Mouse (Mus musculus): ENCODE measurements at regions not wholly inside any gene's neighbourhood (a gene's known extent, or its start where the extent isn't known, plus 50 kb on each side); places are given as distances from the start of the nearest gene placed in this dataset.

- H3K36me3 ChIP-seq (ENCODE audit: control insufficient read depth, insufficient read depth, low read length, poor library complexity, severe bottlenecking): no peaks in the 10 kb centered on the region
- in situ Hi-C loops (cut with MboI; ENCODE audit: low sequenced_read_pairs in 2 of 2, unreplicated experiment in 2 of 2): no loop called here
- no peak for DNase-seq (ENCODE audit: low read depth, low spot score)
- no peak overlapping the region for H3K9ac ChIP-seq (ENCODE audit: insufficient read depth, low read depth, low read length, poor library complexity, severe bottlenecking)
- H3K4me3 ChIP-seq (ENCODE audit: insufficient read depth in 1 of 2, low read depth in 1 of 2, low read length in 2 of 2, poor library complexity in 1 of 2, severe bottlenecking in 1 of 2): no peak overlapping the region
- H3K27ac ChIP-seq (ENCODE audit: insufficient read depth, low read depth, low read length, poor library complexity, severe bottlenecking): no peak overlapping the region
- H3K4me1 ChIP-seq (ENCODE audit: control insufficient read depth in 2 of 2, insufficient read depth in 2 of 2, low read length in 2 of 2, poor library complexity in 1 of 2): no peaks in the 10 kb centered on the region
- no peak for TF ChIP-seq CHD2 (IDR thresholded peaks at IDR 0.05; ENCODE audit: low read depth, low read length)
- no peak for TF ChIP-seq ZNF384 (IDR thresholded peaks at IDR 0.05; ENCODE audit: low read depth, low read length)
- TF ChIP-seq HCFC1 (IDR thresholded peaks at IDR 0.05; ENCODE audit: borderline replicate concordance, insufficient read depth, low read length): no peak
- TF ChIP-seq MAFK (IDR thresholded peaks at IDR 0.05; ENCODE audit: insufficient read depth, low read depth, low read length): no peak
- TF ChIP-seq ZC3H11A (IDR thresholded peaks at IDR 0.05; ENCODE audit: borderline replicate concordance, low read depth, low read length): no peak
- H3K9me3 ChIP-seq (ENCODE audit: control insufficient read depth, insufficient read depth, low read depth, low read length): no peaks in the 10 kb centered on the region
These were observed 404.0 kb upstream of the Defb41 start for GRCm38 (mm10) chr1:18668901-18669300.

GRCm38 (mm10) chr1:18668265-18668664 lies 403.3 kb upstream of the Defb41 start:
- H3K4me3 ChIP-seq (ENCODE audit: insufficient read depth in 1 of 2, low read depth in 1 of 2, low read length in 2 of 2, poor library complexity in 1 of 2, severe bottlenecking in 1 of 2): no peak overlapping the region
- H3K9me3 ChIP-seq (ENCODE audit: control insufficient read depth, insufficient read depth, low read depth, low read length): no peaks in the 10 kb centered on the region
- in situ Hi-C loops (cut with MboI; ENCODE audit: low sequenced_read_pairs in 2 of 2, unreplicated experiment in 2 of 2): no loop called here
- no peak overlapping the region for H3K27ac ChIP-seq (ENCODE audit: insufficient read depth, low read depth, low read length, poor library complexity, severe bottlenecking)
- no peaks in the 10 kb centered on the region for H3K4me1 ChIP-seq (ENCODE audit: control insufficient read depth in 2 of 2, insufficient read depth in 2 of 2, low read length in 2 of 2, poor library complexity in 1 of 2)
- no peak overlapping the region for H3K9ac ChIP-seq (ENCODE audit: insufficient read depth, low read depth, low read length, poor library complexity, severe bottlenecking)
- TF ChIP-seq HCFC1 (IDR thresholded peaks at IDR 0.05; ENCODE audit: borderline replicate concordance, insufficient read depth, low read length): no peak
- TF ChIP-seq CHD2 (IDR thresholded peaks at IDR 0.05; ENCODE audit: low read depth, low read length): no peak
- TF ChIP-seq MAFK (IDR thresholded peaks at IDR 0.05; ENCODE audit: insufficient read depth, low read depth, low read length): no peak
- TF ChIP-seq ZC3H11A (IDR thresholded peaks at IDR 0.05; ENCODE audit: borderline replicate concordance, low read depth, low read length): no peak
- TF ChIP-seq ZNF384 (IDR thresholded peaks at IDR 0.05; ENCODE audit: low read depth, low read length): no peak
- no peaks in the 10 kb centered on the region for H3K36me3 ChIP-seq (ENCODE audit: control insufficient read depth, insufficient read depth, low read length, poor library complexity, severe bottlenecking)
- DNase-seq (ENCODE audit: low read depth, low spot score): no peak

GRCm38 (mm10) chr1:18640858-18641257 lies 375.9 kb upstream of the Defb41 start:
- TF ChIP-seq MAFK (IDR thresholded peaks at IDR 0.05; ENCODE audit: insufficient read depth, low read depth, low read length) (no peak), CHD2 (IDR thresholded peaks at IDR 0.05; ENCODE audit: low read depth, low read length) (no peak), ZNF384 (IDR thresholded peaks at IDR 0.05; ENCODE audit: low read depth, low read length) (no peak), ZC3H11A (IDR thresholded peaks at IDR 0.05; ENCODE audit: borderline replicate concordance, low read depth, low read length) (no peak), HCFC1 (IDR thresholded peaks at IDR 0.05; ENCODE audit: borderline replicate concordance, insufficient read depth, low read length) (no peak)
- Histone ChIP-seq H3K9ac (ENCODE audit: insufficient read depth, low read depth, low read length, poor library complexity, severe bottlenecking) (no peak overlapping the region), H3K9me3 (ENCODE audit: control insufficient read depth, insufficient read depth, low read depth, low read length) (no peaks in the 10 kb centered on the region), H3K4me3 (ENCODE audit: insufficient read depth in 1 of 2, low read depth in 1 of 2, low read length in 2 of 2, poor library complexity in 1 of 2, severe bottlenecking in 1 of 2) (no peak overlapping the region), H3K27ac (ENCODE audit: insufficient read depth, low read depth, low read length, poor library complexity, severe bottlenecking) (no peak overlapping the region), H3K4me1 (ENCODE audit: control insufficient read depth in 2 of 2, insufficient read depth in 2 of 2, low read length in 2 of 2, poor library complexity in 1 of 2) (no peaks in the 10 kb centered on the region; a peak in 1 of 4 replicates), H3K36me3 (ENCODE audit: control insufficient read depth, insufficient read depth, low read length, poor library complexity, severe bottlenecking) (no peaks in the 10 kb centered on the region)
- in situ Hi-C loops (cut with MboI; ENCODE audit: low sequenced_read_pairs in 2 of 2, unreplicated experiment in 2 of 2): no loop called here
- no peak for DNase-seq (ENCODE audit: low read depth, low spot score)

- Histone ChIP-seq H3K36me3 (ENCODE audit: control insufficient read depth, insufficient read depth, low read length, poor library complexity, severe bottlenecking) (no peaks in the 10 kb centered on the region), H3K9me3 (ENCODE audit: control insufficient read depth, insufficient read depth, low read depth, low read length) (no peaks in the 10 kb centered on the region), H3K4me1 (ENCODE audit: control insufficient read depth in 2 of 2, insufficient read depth in 2 of 2, low read length in 2 of 2, poor library complexity in 1 of 2) (no peaks in the 10 kb centered on the region; a peak in 1 of 4 replicates), H3K27ac (ENCODE audit: insufficient read depth, low read depth, low read length, poor library complexity, severe bottlenecking) (no peak overlapping the region), H3K9ac (ENCODE audit: insufficient read depth, low read depth, low read length, poor library complexity, severe bottlenecking) (no peak overlapping the region), H3K4me3 (ENCODE audit: insufficient read depth in 1 of 2, low read depth in 1 of 2, low read length in 2 of 2, poor library complexity in 1 of 2, severe bottlenecking in 1 of 2) (no peak overlapping the region)
- in situ Hi-C loops (cut with MboI; ENCODE audit: low sequenced_read_pairs in 2 of 2, unreplicated experiment in 2 of 2): no loop called here
- no peak for TF ChIP-seq ZNF384 (IDR thresholded peaks at IDR 0.05; ENCODE audit: low read depth, low read length)
- no peak for TF ChIP-seq HCFC1 (IDR thresholded peaks at IDR 0.05; ENCODE audit: borderline replicate concordance, insufficient read depth, low read length)
- no peak for TF ChIP-seq ZC3H11A (IDR thresholded peaks at IDR 0.05; ENCODE audit: borderline replicate concordance, low read depth, low read length)
- TF ChIP-seq MAFK (IDR thresholded peaks at IDR 0.05; ENCODE audit: insufficient read depth, low read depth, low read length): no peak
- DNase-seq (ENCODE audit: low read depth, low spot score): peak; percentile 25
These were observed 374.7 kb upstream of the Defb41 start for GRCm38 (mm10) chr1:18639460-18640300.
